Mouse (Mus musculus): ENCODE measurements around the gene Tmem39a. TPM values are rescaled to one million over a fixed set of nuclear protein-coding genes. Genes with fewer than 3 reads are reported as not detected.

The Tmem39a gene
- polyA plus RNA-seq, 1 experiment from 2014 or later: 131 TPM

- 98% methylated on average over 4 of the region's 4 CpGs for WGBS
- H3K4me1 ChIP-seq: no peaks in the 10 kb centered on the region
- no peak overlapping the region for H3K4me2 ChIP-seq (replicated peaks)
- no peaks in the 10 kb centered on the region for H3K9me3 ChIP-seq
- H3K9ac ChIP-seq: no peak overlapping the region
- H3K36me3 ChIP-seq: peaks cover 44% of the 10 kb centered on the region
- H3K4me3 ChIP-seq: no peak overlapping the region
- no peak overlapping the region for H3K27ac ChIP-seq
- ATAC-seq (ENCODE audit: insufficient number of reproducible peaks, insufficient read depth, low FRiP score, low TSS enrichment): no peak
- no peaks in the 10 kb centered on the region for H3K27me3 ChIP-seq
Measured at GRCm38 (mm10) chr16:38592946-38593345, 34.4 kb downstream of the Tmem39a start.

GRCm38 (mm10) chr16:38594435-38594834 is 35.9 kb downstream of the Tmem39a start:
- WGBS: 86% methylated on average over 1 of the region's 1 CpGs
- peaks cover 30% of the 10 kb centered on the region for H3K36me3 ChIP-seq
- H3K27me3 ChIP-seq: no peaks in the 10 kb centered on the region
- no peak overlapping the region for H3K4me2 ChIP-seq (replicated peaks)
- no peak overlapping the region for H3K4me3 ChIP-seq
- no peaks in the 10 kb centered on the region for H3K9me3 ChIP-seq
- H3K4me1 ChIP-seq: no peaks in the 10 kb centered on the region
- H3K27ac ChIP-seq: no peak overlapping the region
- H3K9ac ChIP-seq: no peak overlapping the region
- no peak for ATAC-seq (ENCODE audit: insufficient number of reproducible peaks, insufficient read depth, low FRiP score, low TSS enrichment)

DNA sequence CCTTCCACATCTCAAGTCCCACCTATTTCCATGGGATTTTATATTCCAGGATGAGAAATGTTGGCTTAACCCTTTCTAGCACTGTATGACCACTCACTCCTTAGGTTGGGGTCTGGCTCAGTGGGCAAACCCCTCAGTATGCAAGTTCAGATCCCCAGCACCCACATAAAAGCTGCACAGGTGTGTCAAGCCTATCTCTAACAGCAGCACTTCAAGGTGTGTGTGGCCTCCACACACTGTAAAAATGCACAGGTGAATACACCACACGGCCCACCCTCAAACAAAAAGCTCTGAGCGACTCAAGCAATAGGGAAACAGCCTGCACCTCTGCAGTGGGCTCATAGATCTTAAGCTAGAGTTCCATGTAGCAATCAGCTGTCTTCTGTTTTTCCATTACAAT is 37.6 kb downstream of the Tmem39a start:
- ATAC-seq (ENCODE audit: insufficient number of reproducible peaks, insufficient read depth, low FRiP score, low TSS enrichment): no peak
- H3K36me3 ChIP-seq: peaks cover 23% of the 10 kb centered on the region
- H3K27ac ChIP-seq: no peak overlapping the region
- H3K4me1 ChIP-seq: no peaks in the 10 kb centered on the region
- no peaks in the 10 kb centered on the region for H3K9me3 ChIP-seq
- H3K4me3 ChIP-seq: no peak overlapping the region
- no peaks in the 10 kb centered on the region for H3K27me3 ChIP-seq
- H3K4me2 ChIP-seq (replicated peaks): no peak overlapping the region
- 84% methylated on average over 2 of the region's 2 CpGs for WGBS
- no peak overlapping the region for H3K9ac ChIP-seq

DNA sequence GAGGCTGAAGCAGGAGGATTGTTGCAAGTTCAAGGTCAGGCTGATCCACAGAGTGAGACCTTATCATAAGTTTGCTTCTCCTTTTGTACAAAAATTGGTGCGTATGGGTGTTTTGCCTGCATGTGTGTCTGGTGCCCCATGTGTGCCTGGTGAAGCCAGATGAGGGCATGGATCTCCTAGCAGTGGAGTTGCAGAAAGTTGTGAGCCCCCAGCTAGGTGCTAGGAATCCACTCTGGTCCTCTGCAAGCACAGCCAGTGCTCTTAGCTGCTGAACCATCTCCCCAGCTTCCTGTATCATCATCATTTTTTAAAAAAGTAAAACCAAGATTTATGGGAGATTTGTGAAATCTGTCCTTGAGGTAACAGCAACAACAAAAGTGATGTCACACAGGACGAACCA is 38.2 kb downstream of the Tmem39a start:
- Histone ChIP-seq H3K4me2 (replicated peaks) (no peak overlapping the region), H3K4me1 (no peaks in the 10 kb centered on the region), H3K27me3 (no peaks in the 10 kb centered on the region), H3K9me3 (no peaks in the 10 kb centered on the region), H3K27ac (no peak overlapping the region), H3K9ac (no peak overlapping the region), H3K36me3 (peaks cover 20% of the 10 kb centered on the region), H3K4me3 (no peak overlapping the region)
- no peak for ATAC-seq (ENCODE audit: insufficient number of reproducible peaks, insufficient read depth, low FRiP score, low TSS enrichment)
- WGBS: 94% methylated on average over 2 of the region's 2 CpGs

DNA sequence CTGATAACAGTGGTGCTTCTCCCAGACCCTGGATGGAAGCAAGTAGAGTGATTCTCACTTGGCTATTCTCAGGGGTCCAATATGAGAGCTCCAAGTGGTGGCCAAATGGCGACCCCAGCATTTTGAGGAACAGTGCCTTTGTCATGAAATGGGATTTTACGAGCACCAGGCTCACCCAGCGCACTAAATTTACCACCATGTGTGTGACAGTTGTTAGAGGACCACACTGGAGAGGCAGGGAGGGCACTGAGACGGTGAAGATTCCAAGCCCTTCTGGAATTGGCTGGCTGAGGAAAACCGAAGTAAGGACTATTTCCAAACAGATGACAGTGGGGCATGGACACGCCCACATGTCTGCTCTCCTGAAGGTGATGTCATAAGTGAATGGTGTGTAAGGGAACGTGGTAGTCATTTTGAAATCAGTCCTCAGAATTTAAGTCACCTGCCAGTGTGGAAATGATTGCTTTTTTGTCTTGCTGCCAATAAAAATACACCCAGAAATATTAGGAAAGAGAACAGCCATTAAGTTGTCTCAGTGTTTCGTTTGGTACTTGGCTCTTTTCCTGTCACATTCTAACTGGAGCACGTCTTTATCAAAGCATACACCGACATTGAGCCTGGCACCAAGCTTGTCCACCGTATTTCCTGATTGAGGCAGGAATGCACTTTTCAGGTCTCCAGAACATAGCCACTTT is 40.6 kb downstream of the Tmem39a start:
- Histone ChIP-seq H3K27ac (no peak overlapping the region), H3K9me3 (no peaks in the 10 kb centered on the region), H3K27me3 (no peaks in the 10 kb centered on the region), H3K36me3 (peaks cover 21% of the 10 kb centered on the region), H3K9ac (no peak overlapping the region), H3K4me2 (replicated peaks) (no peak overlapping the region), H3K4me3 (no peak overlapping the region), H3K4me1 (no peaks in the 10 kb centered on the region)
- WGBS: 82% methylated on average over 11 of the region's 11 CpGs
- ATAC-seq (ENCODE audit: insufficient number of reproducible peaks, insufficient read depth, low FRiP score, low TSS enrichment): no peak

DNA sequence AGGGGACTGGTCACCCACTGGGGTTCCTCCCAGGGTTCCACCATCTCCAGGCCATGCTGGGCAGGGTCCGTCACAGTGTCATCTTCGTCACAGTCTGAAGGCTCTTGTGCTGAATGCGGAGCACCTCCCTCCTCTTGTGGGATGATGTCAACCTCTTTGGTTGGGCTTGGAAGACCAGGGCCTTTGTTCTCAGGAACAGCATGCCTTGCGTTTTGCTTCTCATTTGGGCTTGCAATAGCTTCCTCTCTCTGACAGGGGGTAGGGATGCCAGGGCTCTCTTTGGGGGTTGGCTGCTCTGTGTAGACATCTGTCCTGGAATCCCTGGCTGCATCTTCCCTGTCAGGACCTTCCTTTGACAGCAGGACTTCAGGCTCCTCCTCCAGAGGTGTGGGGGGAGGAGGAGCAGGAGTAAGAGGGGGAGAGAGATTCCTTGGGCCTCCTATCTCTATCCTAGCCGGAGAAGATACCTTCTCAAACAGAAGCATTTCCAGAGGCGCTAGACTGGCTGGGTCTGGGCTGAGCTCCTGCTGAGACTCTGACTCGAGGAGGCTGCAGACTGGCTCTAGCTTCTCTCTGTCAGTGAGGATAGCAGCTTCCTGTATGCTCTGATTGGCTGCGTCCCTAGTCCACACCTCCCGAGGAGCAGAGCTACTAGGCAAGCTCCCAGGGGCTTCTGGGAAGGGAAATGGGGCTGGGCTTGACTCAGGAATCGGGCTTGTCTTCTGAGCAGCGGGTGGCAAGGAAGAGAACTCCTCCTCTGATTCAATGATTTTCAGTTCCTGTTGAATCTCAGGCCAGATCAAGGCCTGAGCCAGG is 44.7 kb downstream of the Tmem39a start:
- Histone ChIP-seq H3K36me3 (peaks cover 28% of the 10 kb centered on the region), H3K9ac (no peak overlapping the region), H3K27ac (no peak overlapping the region), H3K4me2 (replicated peaks) (0 out of 2 replicates have a peak overlapping the region, but pooled peaks have one; percentile 11), H3K9me3 (no peaks in the 10 kb centered on the region), H3K4me1 (no peaks in the 10 kb centered on the region), H3K27me3 (no peaks in the 10 kb centered on the region), H3K4me3 (no peak overlapping the region)
- WGBS: 47% methylated on average over 11 of the region's 11 CpGs
- no peak for ATAC-seq (ENCODE audit: insufficient number of reproducible peaks, insufficient read depth, low FRiP score, low TSS enrichment)

DNA sequence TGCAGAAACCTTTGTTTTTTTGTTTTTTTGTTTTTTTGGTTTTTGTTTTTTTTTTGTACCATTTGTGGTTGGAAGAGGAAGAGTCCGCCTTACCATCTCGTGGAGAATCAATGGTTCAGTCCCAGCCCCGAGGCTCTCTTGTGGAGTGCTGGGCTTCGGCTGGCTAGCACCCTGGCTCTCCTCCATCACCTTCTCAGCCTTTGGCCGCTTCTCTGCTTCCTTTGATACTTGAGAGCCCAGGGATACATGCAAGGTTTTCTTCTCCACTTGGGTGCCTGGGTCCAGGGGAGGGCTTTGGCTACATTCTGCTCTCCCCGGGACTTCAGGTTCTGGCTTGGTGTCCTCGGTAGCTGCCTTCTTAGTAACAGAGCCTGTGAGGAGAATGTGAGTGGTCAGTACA is 48.0 kb downstream of the Tmem39a start:
- H3K4me3 ChIP-seq: no peak overlapping the region
- WGBS: 89% methylated on average over 7 of the region's 7 CpGs
- peaks cover 40% of the 10 kb centered on the region for H3K36me3 ChIP-seq
- no peaks in the 10 kb centered on the region for H3K4me1 ChIP-seq
- ATAC-seq (ENCODE audit: insufficient number of reproducible peaks, insufficient read depth, low FRiP score, low TSS enrichment): no peak
- H3K9ac ChIP-seq: no peak overlapping the region
- H3K27ac ChIP-seq: no peak overlapping the region
- no peak overlapping the region for H3K4me2 ChIP-seq (replicated peaks)
- 0 out of 2 replicates have a peak, but pooled peaks cover 9% of the 10 kb centered on the region for H3K9me3 ChIP-seq
- no peaks in the 10 kb centered on the region for H3K27me3 ChIP-seq

DNA sequence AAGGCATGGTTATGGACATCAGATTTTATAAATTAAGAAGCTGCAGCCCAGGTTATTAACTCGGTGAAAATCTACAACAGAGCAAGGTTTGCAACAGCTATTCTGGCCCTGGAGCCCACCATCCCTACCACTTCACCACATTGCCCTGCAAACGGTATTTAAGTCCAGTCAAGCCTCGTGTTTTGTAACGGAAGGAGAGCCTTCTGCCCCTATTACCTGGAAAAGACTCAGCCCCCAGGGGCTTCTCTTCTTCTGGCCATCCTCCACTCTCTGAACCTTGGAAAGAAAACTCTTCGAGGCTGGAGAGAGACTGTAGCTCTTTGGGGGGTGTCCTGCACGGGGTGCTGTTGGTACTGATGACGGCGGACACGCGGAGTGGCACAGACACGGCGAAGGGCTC is 50.2 kb downstream of the Tmem39a start:
- no peak overlapping the region for H3K4me2 ChIP-seq (replicated peaks)
- H3K4me3 ChIP-seq: no peak overlapping the region
- peaks cover 20% of the 10 kb centered on the region for H3K36me3 ChIP-seq
- 76% methylated on average over 12 of the region's 12 CpGs for WGBS
- 0 out of 2 replicates have a peak, but pooled peaks cover 9% of the 10 kb centered on the region for H3K9me3 ChIP-seq
- no peak overlapping the region for H3K27ac ChIP-seq
- H3K27me3 ChIP-seq: no peaks in the 10 kb centered on the region
- no peak for ATAC-seq (ENCODE audit: insufficient number of reproducible peaks, insufficient read depth, low FRiP score, low TSS enrichment)
- H3K9ac ChIP-seq: no peak overlapping the region
- H3K4me1 ChIP-seq: peaks cover 4% of the 10 kb centered on the region; the same call in 1 of the 2 replicates

DNA sequence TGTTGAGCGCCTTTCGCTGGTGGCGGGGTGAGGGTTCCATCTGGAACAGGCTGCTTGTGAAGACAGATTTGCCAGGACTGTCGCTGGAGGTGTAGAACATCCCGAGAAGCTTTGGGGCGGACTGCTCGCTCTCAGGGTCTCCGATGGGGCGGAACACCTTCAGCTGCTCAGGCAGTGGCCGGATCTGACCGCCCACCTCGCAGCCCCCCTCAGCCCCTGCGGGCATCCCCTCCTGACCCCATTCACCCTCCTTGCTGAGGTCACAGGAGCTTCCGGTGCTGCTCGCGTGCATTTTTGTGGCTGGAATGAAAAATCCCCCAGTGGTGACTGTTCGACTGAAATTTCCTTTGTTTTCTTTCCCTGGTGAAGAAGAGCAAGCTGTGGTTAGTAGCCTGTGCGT is 50.6 kb downstream of the Tmem39a start:
- Histone ChIP-seq H3K4me2 (replicated peaks) (no peak overlapping the region), H3K9ac (no peak overlapping the region), H3K27ac (no peak overlapping the region), H3K36me3 (peaks cover 21% of the 10 kb centered on the region), H3K4me3 (no peak overlapping the region), H3K9me3 (0 out of 2 replicates have a peak, but pooled peaks cover 9% of the 10 kb centered on the region), H3K4me1 (peaks cover 4% of the 10 kb centered on the region; the same call in 1 of the 2 replicates), H3K27me3 (no peaks in the 10 kb centered on the region)
- 63% methylated on average over 18 of the region's 18 CpGs for WGBS
- ATAC-seq (ENCODE audit: insufficient number of reproducible peaks, insufficient read depth, low FRiP score, low TSS enrichment): no peak

GRCm38 (mm10) chr16:38612646-38613045 is 54.1 kb downstream of the Tmem39a start:
- Histone ChIP-seq H3K36me3 (peaks cover 18% of the 10 kb centered on the region), H3K27ac (no peak overlapping the region), H3K4me3 (no peak overlapping the region), H3K27me3 (no peaks in the 10 kb centered on the region), H3K4me1 (peaks cover 4% of the 10 kb centered on the region; the same call in 1 of the 2 replicates), H3K9me3 (0 out of 2 replicates have a peak, but pooled peaks cover 9% of the 10 kb centered on the region), H3K9ac (no peak overlapping the region), H3K4me2 (replicated peaks) (no peak overlapping the region)
- ATAC-seq (ENCODE audit: insufficient number of reproducible peaks, insufficient read depth, low FRiP score, low TSS enrichment): no peak
- WGBS: 61% methylated on average over 5 of the region's 5 CpGs

- Histone ChIP-seq H3K4me1 (peaks cover 4% of the 10 kb centered on the region; the same call in 1 of the 2 replicates), H3K4me3 (no peak overlapping the region), H3K27me3 (no peaks in the 10 kb centered on the region), H3K27ac (no peak overlapping the region), H3K36me3 (peaks cover 16% of the 10 kb centered on the region), H3K9ac (no peak overlapping the region), H3K4me2 (replicated peaks) (no peak overlapping the region), H3K9me3 (0 out of 2 replicates have a peak, but pooled peaks cover 9% of the 10 kb centered on the region)
- no peak for ATAC-seq (ENCODE audit: insufficient number of reproducible peaks, insufficient read depth, low FRiP score, low TSS enrichment)
- WGBS: 83% methylated on average over 6 of the region's 6 CpGs
Measured at GRCm38 (mm10) chr16:38613646-38614045, 55.1 kb downstream of the Tmem39a start.

DNA sequence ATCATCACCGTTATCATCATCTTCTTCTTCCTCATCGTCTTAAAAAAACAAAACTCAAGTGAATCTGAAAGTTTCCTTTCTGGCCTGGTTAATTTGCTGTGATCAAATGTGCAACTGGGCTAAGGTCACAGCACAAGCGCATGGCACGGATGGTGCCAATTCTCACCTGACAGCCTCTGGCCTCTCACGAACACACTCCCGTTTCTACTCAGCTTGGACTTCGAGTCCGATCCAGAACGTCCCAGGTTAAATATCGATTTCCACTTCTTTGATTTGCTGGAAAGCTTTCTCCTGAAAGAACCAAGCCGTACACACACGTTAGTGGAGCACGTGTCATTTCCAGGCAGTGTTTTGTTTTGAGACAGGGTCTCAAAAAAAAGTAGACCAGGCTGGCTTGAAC is 59.5 kb downstream of the Tmem39a start:
- no peaks in the 10 kb centered on the region for H3K27me3 ChIP-seq
- no peak overlapping the region for H3K4me2 ChIP-seq (replicated peaks)
- no peak overlapping the region for H3K27ac ChIP-seq
- no peak overlapping the region for H3K9ac ChIP-seq
- H3K4me3 ChIP-seq: no peak overlapping the region
- H3K4me1 ChIP-seq: peaks cover under 1% of the 10 kb centered on the region; the same call in 1 of the 2 replicates
- 93% methylated on average over 13 of the region's 13 CpGs for WGBS
- no peaks in the 10 kb centered on the region for H3K9me3 ChIP-seq
- H3K36me3 ChIP-seq: peaks cover 18% of the 10 kb centered on the region; the same call in 1 of the 2 replicates
- ATAC-seq (ENCODE audit: insufficient number of reproducible peaks, insufficient read depth, low FRiP score, low TSS enrichment): no peak
